Mouse (Mus musculus) Muller cell, postnatal 12 days (primary cell): ENCODE measurements around the gene Olfr1254.

ENCODE experiments used
- DNase-seq: peaks from one replicate; pipeline ENCODE4 v3.0.0-alpha.2; 2015; ENCODE audit errors: inconsistent ontology term

Gene Olfr1254

GRCm38 (mm10) chr2:89793519-89793918, at the start of gene Olfr1254:
Gene Olfr1254, minus strand, starts transcription at chr2:89793619.
- no peak for DNase-seq

- no peak for DNase-seq
Observed at GRCm38 (mm10) chr2:89841455-89841854, 48.0 kb upstream of the Olfr1254 start, which contains the start of gene Olfr1256. Gene Olfr1256, minus strand, starts transcription at chr2:89841555.

GRCm38 (mm10) chr2:89820216-89820615, 26.8 kb upstream of the Olfr1254 start:
- no peak for DNase-seq

GRCm38 (mm10) chr2:89811751-89812150, 18.3 kb upstream of the Olfr1254 start, which contains the start of gene Olfr1255:
Gene Olfr1255, plus strand, starts transcription at chr2:89812051.
- no peak for DNase-seq

GRCm38 (mm10) chr2:89810751-89811150, 17.3 kb upstream of the Olfr1254 start:
- no peak for DNase-seq

- DNase-seq: no peak
Observed at GRCm38 (mm10) chr2:89799583-89799982, 6.2 kb upstream of the Olfr1254 start.

GRCm38 (mm10) chr2:89756990-89757389, 36.4 kb downstream of the Olfr1254 start, which contains the start of gene Olfr1253:
Gene Olfr1253, minus strand, starts transcription at chr2:89757090.
- DNase-seq: no peak
